Mouse (Mus musculus): ENCODE data around the gene Pgm1. TPM values are rescaled to one million over a fixed set of nuclear protein-coding genes. Genes with fewer than 3 reads are reported as not detected.

Gene Pgm1
- polyA plus RNA-seq, 1 experiment from 2014 or later: 42.3 TPM

DNA sequence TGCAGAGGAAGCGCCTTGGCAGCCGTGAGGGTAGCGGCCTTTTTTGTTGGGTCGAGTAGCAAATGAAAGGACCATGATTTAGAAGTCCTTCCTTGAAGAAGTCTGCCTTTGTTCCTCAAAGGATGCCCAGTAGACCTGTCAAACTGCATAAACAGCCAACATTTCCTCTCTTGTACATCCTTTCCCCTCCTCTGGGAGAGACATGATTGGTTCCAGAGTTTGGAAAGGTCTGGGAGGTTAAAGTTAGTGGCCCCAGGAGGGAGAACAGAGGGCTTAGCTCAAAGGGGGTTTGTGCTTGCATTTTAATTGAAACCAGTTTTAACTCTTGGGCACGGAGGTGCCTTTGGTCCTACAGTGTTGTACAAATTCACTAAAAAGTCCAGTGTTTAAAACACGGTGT, 37.3 kb downstream of the Pgm1 start:
- H3K27ac ChIP-seq (replicated peaks): no peak overlapping the region
- ATAC-seq (replicated peaks): no peak
- no peaks in the 10 kb centered on the region for H3K4me1 ChIP-seq
- no peaks in the 10 kb centered on the region for H3K27me3 ChIP-seq
- no peaks in the 10 kb centered on the region for H3K36me3 ChIP-seq
- 87% methylated on average over 6 of the region's 6 CpGs for WGBS
- no peaks in the 10 kb centered on the region for H3K9me3 ChIP-seq
- no peak overlapping the region for H3K9ac ChIP-seq (replicated peaks)
- no peak overlapping the region for H3K4me2 ChIP-seq (replicated peaks)
- H3K4me3 ChIP-seq: no peak overlapping the region

DNA sequence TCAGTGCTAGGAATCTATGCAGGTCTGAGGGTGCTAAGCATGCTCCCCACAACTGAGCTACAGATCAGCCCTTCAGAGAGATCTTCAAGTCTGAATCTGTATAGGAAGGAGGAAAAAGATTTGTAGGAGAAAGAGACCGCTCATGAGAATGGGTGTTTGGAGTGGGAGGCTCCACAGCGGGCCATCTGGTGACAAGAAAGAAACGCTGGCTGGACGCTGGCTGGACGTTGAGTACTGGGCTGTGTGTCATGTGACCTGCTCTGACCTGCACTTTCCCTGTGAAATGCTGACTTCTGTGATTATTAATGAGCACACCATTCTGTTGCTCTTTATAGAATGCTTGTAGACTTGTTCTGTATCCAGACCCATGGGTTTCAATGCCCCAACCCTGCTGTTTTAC, 40.1 kb downstream of the Pgm1 start:
- Histone ChIP-seq H3K27me3 (no peaks in the 10 kb centered on the region), H3K9me3 (no peaks in the 10 kb centered on the region), H3K9ac (replicated peaks) (no peak overlapping the region), H3K4me2 (replicated peaks) (no peak overlapping the region), H3K4me1 (no peaks in the 10 kb centered on the region), H3K36me3 (no peaks in the 10 kb centered on the region), H3K27ac (replicated peaks) (no peak overlapping the region), H3K4me3 (no peak overlapping the region)
- WGBS: 74% methylated on average over 5 of the region's 5 CpGs
- no peak for ATAC-seq (replicated peaks)

DNA sequence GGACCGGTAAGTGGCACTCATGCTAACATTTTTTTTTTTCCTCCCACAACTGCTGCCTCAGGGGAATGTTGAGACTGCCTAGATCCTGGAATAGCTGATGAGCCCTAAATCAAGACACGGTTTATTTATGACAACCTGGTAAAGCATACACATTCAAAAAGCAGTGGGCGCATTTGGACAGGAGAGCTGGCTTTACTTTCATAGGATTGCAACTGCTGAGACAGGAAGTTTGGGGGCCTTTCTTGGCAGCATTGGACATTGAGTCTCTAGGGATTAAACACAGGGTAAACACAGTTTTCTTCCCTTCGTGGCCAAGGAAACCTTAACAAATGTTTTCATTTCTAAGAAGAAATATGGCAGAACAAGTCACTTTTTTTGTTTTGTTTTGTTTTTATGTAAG, 40.9 kb downstream of the Pgm1 start:
- Histone ChIP-seq H3K27ac (replicated peaks) (no peak overlapping the region), H3K36me3 (no peaks in the 10 kb centered on the region), H3K27me3 (no peaks in the 10 kb centered on the region), H3K9me3 (no peaks in the 10 kb centered on the region), H3K9ac (replicated peaks) (no peak overlapping the region), H3K4me3 (no peak overlapping the region), H3K4me2 (replicated peaks) (no peak overlapping the region), H3K4me1 (no peaks in the 10 kb centered on the region)
- no peak for ATAC-seq (replicated peaks)
- 78% methylated on average over 4 of the region's 4 CpGs for WGBS

DNA sequence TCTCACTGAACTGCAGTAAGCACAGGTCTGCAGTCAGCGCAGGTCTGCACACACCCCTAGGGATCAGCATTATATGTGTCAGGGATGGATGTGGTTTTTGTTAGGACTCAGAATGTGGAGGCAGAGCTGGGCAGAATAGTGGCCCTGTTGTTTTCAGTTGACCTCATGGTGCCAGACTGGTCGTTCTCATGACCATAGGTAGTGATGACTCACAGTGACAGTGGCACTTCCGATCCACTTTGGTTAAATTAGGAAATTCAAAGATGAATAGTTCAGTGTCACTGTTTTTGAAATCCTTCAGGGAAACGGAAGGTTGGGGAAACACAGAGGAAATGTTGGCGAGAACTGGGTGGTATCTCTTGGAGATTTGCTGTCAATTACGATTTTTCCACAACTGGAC, 43.7 kb downstream of the Pgm1 start:
- Histone ChIP-seq H3K9ac (replicated peaks) (no peak overlapping the region), H3K36me3 (no peaks in the 10 kb centered on the region), H3K4me1 (no peaks in the 10 kb centered on the region), H3K27ac (replicated peaks) (no peak overlapping the region), H3K4me3 (no peak overlapping the region), H3K4me2 (replicated peaks) (no peak overlapping the region), H3K9me3 (no peaks in the 10 kb centered on the region), H3K27me3 (no peaks in the 10 kb centered on the region)
- 85% methylated on average over 6 of the region's 6 CpGs for WGBS
- ATAC-seq (replicated peaks): no peak

DNA sequence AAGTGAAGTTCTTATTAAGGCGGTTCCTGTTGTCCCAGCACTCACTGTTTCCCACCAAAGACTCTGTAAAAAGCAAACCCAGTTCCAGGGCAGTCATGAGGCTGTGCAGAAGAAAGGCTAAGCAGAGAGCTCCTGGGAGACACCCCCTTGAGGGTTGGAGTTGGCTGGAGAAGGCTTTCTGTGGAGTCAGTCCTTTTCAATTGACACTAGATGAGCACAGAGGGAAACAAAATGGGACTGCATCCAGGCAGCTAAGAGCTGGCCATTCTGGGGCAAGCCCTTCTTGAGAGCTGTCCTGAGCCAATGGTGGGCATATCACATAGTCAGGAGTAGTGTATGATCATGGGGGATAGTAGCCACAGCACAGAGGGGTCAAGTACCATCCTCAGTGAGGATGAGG, 44.7 kb downstream of the Pgm1 start:
- no peak for ATAC-seq (replicated peaks)
- 88% methylated on average over 1 of the region's 1 CpGs for WGBS
- Histone ChIP-seq H3K27ac (replicated peaks) (no peak overlapping the region), H3K4me1 (no peaks in the 10 kb centered on the region), H3K4me2 (replicated peaks) (no peak overlapping the region), H3K36me3 (no peaks in the 10 kb centered on the region), H3K4me3 (no peak overlapping the region), H3K9me3 (no peaks in the 10 kb centered on the region), H3K27me3 (no peaks in the 10 kb centered on the region), H3K9ac (replicated peaks) (no peak overlapping the region)

DNA sequence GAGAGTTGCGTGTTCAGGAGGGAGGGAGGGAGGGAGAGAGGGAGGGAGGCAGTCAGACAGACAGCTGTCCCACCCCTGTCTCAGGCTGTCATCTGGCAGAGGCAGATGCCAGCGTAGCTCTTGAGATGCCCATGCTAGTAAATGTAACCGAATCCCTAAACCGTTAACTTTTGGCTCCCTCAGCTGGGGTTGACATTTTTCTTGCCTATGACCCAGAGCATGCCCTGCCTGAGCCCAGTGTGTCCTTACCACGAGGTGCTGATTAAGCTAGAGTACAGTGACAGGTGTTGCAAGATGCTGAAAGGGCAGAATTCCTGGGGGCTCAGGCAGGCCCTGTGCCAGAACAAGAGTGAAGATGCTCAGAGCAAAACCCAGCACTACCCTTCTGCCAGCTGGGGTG, 45.2 kb downstream of the Pgm1 start:
- H3K27me3 ChIP-seq: no peaks in the 10 kb centered on the region
- ATAC-seq (replicated peaks): no peak
- no peak overlapping the region for H3K4me3 ChIP-seq
- H3K9me3 ChIP-seq: no peaks in the 10 kb centered on the region
- no peaks in the 10 kb centered on the region for H3K36me3 ChIP-seq
- no peak overlapping the region for H3K9ac ChIP-seq (replicated peaks)
- WGBS: 75% methylated on average over 5 of the region's 5 CpGs
- H3K27ac ChIP-seq (replicated peaks): no peak overlapping the region
- H3K4me1 ChIP-seq: no peaks in the 10 kb centered on the region
- H3K4me2 ChIP-seq (replicated peaks): no peak overlapping the region

DNA sequence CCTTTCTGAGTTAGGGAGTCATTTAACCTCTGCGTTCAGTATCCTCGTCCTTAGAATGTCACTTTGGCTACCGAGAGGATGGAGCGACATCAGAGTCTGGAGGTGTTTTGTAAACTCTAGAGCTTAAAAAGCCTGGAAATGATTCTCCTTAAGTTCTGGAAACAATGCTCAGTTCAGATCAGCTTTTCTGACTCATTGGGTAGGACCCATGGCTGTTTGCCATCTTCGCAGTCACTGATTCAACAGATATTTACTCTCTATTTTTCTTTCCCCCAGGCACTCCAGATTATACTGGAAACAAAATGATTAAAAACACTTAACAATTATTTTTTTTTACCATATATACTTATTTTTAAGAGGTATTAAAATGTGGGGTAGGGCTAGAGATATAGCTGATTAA, 50.1 kb downstream of the Pgm1 start:
- Histone ChIP-seq H3K4me1 (no peaks in the 10 kb centered on the region), H3K36me3 (no peaks in the 10 kb centered on the region), H3K4me2 (replicated peaks) (no peak overlapping the region), H3K27me3 (no peaks in the 10 kb centered on the region), H3K4me3 (no peak overlapping the region), H3K9me3 (no peaks in the 10 kb centered on the region), H3K27ac (replicated peaks) (no peak overlapping the region), H3K9ac (replicated peaks) (no peak overlapping the region)
- ATAC-seq (replicated peaks): no peak
- WGBS: 86% methylated on average over 5 of the region's 5 CpGs

DNA sequence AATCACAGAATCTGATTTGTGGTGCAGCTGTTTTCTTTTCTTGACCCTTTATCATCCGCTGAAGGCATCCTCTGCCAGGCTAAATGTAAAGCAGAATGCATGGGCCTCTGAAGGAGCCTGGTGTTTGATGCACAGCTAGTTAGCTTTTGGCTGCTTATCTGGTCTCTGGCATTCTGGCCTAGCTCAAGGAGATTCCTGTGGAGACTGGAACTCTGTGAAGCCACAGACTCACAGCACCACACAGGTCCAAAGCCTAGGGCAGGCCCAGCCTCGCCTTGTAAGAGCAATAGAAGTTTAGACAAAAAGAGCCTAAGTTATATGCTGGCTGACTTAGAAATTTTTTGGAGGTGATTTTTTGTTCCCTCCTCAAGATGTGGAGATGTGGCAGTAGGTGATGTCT, 52.0 kb downstream of the Pgm1 start:
- no peaks in the 10 kb centered on the region for H3K4me1 ChIP-seq
- no peaks in the 10 kb centered on the region for H3K9me3 ChIP-seq
- ATAC-seq (replicated peaks): no peak

DNA sequence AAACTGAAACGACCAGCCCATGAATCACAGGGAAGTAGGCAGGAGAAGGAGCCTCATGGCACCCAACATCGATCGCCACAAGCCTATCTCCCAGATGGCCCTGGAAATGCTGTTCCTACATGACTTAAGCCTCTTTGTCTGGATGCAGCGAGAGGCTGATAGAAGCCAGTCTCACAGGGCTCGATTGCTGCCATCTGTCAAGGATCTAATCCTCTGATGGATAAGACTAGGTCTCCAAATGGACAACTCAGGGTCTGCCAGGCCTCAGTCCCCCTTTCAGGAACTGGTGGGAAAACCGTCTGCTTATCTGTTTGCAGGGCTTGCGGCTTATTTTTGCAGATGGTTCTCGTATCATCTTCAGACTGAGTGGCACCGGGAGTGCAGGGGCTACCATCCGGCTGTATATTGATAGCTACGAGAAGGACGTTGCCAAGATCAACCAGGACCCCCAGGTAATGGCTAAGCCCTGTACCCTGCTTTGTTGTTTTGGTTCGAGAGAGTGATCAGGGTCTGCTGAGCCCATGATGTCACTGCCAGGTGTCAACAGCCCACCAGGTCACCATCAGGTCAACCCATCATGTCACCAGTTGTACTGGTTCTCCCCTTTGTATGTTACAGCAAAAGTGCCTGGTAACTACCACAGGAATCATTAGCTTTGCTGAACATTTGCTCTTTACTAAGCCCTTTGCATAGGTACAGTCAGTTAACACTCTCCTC, 54.6 kb downstream of the Pgm1 start:
- Histone ChIP-seq H3K27ac (replicated peaks) (no peak overlapping the region), H3K4me2 (replicated peaks) (no peak overlapping the region), H3K36me3 (no peaks in the 10 kb centered on the region), H3K9ac (replicated peaks) (no peak overlapping the region), H3K4me3 (no peak overlapping the region), H3K4me1 (no peaks in the 10 kb centered on the region), H3K9me3 (no peaks in the 10 kb centered on the region), H3K27me3 (no peaks in the 10 kb centered on the region)
- ATAC-seq (replicated peaks): no peak
- WGBS: 83% methylated on average over 13 of the region's 13 CpGs

More for the DNA sequence above, 52.0 kb downstream of the Pgm1 start:
- Histone ChIP-seq H3K27me3 (no peaks in the 10 kb centered on the region), H3K36me3 (no peaks in the 10 kb centered on the region), H3K27ac (replicated peaks) (no peak overlapping the region), H3K4me3 (no peak overlapping the region), H3K4me2 (replicated peaks) (no peak overlapping the region), H3K9ac (replicated peaks) (no peak overlapping the region)
- WGBS: 82% methylated on average over 2 of the region's 2 CpGs

DNA sequence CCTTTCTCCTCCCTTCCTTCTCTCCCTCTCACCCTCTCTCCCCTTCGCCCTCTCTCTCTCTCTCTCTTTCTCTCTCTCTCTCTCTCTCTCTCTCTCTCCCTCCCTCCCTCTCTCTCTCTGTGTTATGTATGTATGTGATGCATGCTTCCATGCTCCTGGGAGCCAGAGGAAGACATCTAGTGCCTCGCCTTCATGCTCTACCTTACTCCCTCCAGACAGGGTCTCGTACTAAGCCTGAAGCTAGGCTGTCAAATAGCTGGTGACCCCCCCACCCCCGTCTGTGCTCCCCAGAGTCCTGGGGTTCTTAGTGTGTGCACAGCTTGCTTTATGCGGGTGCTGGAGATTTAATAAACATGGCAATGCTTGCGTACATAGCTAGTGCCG, 55.1 kb downstream of the Pgm1 start:
- no peak for ATAC-seq (replicated peaks)
- WGBS: 80% methylated on average over 7 of the region's 7 CpGs
- no peak overlapping the region for H3K4me3 ChIP-seq

DNA sequence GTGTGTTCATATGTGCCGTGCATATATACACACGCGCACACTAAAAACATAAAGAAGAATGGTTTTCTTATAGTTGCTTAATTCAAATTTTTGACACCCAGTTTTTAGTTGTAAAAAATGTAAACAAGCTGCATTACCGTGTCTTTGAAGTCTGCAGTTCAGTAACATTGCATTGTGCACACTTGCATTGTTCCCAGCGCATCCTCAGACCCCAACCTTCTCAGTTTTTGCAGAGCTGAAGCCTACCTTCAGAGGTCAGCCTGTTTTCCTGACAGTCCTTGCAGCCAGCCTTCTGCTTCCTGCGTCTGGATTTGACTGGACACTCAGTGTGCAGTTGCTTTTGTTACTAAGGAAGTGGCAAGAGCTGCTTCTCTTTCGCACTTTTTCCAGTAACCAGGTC, 55.9 kb downstream of the Pgm1 start:
- WGBS: 90% methylated on average over 7 of the region's 7 CpGs
- no peaks in the 10 kb centered on the region for H3K36me3 ChIP-seq
- no peak overlapping the region for H3K9ac ChIP-seq (replicated peaks)
- H3K9me3 ChIP-seq: no peaks in the 10 kb centered on the region
- H3K27me3 ChIP-seq: no peaks in the 10 kb centered on the region
- H3K4me1 ChIP-seq: no peaks in the 10 kb centered on the region
- no peak overlapping the region for H3K27ac ChIP-seq (replicated peaks)
- ATAC-seq (replicated peaks): no peak
- no peak overlapping the region for H3K4me3 ChIP-seq
- H3K4me2 ChIP-seq (replicated peaks): no peak overlapping the region

More for the DNA sequence above, 55.1 kb downstream of the Pgm1 start:
- Histone ChIP-seq H3K36me3 (no peaks in the 10 kb centered on the region), H3K4me2 (replicated peaks) (no peak overlapping the region), H3K27me3 (no peaks in the 10 kb centered on the region), H3K27ac (replicated peaks) (no peak overlapping the region), H3K4me1 (no peaks in the 10 kb centered on the region), H3K9ac (replicated peaks) (no peak overlapping the region), H3K9me3 (no peaks in the 10 kb centered on the region)

DNA sequence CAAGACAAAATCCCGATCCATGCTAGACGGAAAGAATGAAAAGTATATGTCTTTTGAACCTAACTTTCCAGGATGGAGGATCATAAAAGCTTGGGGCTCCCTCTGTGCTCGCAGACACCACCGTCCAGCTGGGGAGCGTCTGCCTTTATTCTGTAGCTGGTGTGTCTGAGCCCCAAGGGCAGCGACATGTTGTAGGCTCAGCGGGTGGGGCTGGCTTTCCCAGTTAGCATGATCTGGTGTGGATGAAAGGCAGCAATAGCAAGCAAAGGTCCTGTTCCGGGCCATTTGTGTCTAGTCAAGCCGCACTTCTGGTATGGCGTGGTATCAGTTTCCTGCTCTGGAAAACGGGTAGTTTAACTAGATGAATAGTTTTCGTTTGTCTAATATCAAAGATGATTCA, 56.4 kb downstream of the Pgm1 start:
- no peak for ATAC-seq (replicated peaks)

DNA sequence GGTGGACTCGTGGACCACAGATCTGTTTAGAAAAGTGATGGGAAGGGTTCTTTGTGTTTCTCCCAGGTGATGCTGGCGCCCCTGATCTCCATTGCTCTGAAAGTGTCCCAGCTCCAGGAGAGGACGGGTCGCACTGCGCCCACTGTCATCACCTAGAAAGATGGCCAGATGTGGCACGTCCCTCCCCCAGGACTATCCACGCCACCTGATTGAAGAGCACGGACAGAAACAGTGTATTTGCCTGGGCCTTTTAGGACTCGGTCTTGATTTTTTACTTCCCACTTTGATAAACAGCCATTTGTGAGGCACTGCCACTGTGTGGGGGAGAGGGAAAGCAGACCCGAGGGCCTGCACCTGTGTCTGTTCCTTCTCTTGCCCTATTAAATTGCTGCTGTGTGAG, 57.4 kb downstream of the Pgm1 start:
- Histone ChIP-seq H3K36me3 (no peaks in the 10 kb centered on the region), H3K4me3 (no peak overlapping the region), H3K4me1 (no peaks in the 10 kb centered on the region), H3K9ac (replicated peaks) (no peak overlapping the region), H3K9me3 (no peaks in the 10 kb centered on the region), H3K27me3 (no peaks in the 10 kb centered on the region), H3K4me2 (replicated peaks) (no peak overlapping the region), H3K27ac (replicated peaks) (no peak overlapping the region)
- WGBS: 92% methylated on average over 10 of the region's 10 CpGs
- no peak for ATAC-seq (replicated peaks)

More for the DNA sequence above, 56.4 kb downstream of the Pgm1 start:
- Histone ChIP-seq H3K27ac (replicated peaks) (no peak overlapping the region), H3K9me3 (no peaks in the 10 kb centered on the region), H3K27me3 (no peaks in the 10 kb centered on the region), H3K36me3 (no peaks in the 10 kb centered on the region), H3K4me3 (no peak overlapping the region), H3K4me1 (no peaks in the 10 kb centered on the region), H3K4me2 (replicated peaks) (no peak overlapping the region), H3K9ac (replicated peaks) (no peak overlapping the region)
- WGBS: 87% methylated on average over 12 of the region's 12 CpGs

Data from forebrain, embryonic 15.5 days (tissue).